Mouse (Mus musculus) kidney, postnatal 14 days (tissue): ENCODE data around the gene Best1.

Source experiments
- DNase-seq: peaks from one replicate; pipeline ENCODE4 v3.0.0; 2022; ENCODE audit warnings: mixed read lengths

Gene Best1

DNA sequence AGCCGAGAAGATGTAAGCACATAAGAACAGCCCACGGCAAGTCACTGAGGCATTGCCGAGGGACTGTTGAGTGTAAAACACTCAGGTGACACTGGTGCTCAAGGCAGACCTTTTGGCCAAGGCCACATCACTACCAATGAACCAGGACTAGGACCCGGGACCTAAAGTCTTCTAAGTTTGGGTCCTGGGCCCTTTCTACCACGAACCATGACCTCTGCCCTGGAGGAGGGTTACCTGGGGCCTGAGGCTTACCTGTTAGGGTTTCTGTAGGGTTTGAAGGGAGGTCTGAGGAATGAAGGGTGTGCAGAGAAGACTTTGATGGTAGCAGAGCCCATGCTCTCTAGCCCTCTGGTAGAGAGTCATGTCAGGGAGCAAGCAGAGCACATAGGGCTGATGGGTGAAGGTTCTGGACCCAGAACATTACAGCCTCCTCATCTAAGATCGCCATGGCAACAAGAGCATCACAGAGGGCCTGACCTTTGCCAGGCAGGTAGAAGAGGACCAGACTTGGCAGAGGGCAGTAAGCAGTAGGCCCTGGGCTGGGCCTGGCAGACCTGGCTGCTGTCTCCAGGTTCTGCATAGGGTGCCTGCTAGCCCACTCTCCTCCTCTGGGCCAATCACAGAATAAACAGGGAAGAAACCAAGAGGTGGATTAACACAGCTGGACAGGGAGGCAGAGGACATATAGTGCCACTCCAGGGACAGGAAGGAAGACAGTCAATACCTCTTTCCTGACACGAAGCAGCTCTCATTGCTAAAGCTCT is at the start of gene Best1, which contains the start of gene Rab3il1:
TSS of gene Best1 (minus strand) at position 428 of the 764 bp plus-strand sequence.
TSS of gene Rab3il1 (plus strand) at position 464 of the 764 bp plus-strand sequence.
- DNase-seq: no peak

DNA sequence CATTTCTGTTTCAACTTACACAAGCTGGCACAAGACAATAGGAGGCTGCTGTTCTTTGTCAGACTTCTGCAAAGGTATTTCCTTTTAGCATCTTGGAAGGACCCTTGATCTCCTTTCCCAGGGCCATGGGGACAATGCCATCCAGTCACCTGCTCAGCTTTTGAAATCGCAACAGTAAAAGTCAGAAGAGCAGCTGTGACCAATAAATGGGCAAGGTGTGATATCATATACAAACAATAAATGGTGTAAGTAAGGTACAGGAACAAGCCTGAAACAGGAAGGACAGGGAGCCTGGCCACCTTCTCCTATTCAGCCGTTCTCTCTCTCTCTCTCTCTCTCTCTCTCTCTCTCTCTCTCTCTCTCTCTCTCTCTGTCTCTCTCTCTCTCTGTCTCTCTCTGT is 49.0 kb upstream of the Best1 start:
- no peak for DNase-seq

DNA sequence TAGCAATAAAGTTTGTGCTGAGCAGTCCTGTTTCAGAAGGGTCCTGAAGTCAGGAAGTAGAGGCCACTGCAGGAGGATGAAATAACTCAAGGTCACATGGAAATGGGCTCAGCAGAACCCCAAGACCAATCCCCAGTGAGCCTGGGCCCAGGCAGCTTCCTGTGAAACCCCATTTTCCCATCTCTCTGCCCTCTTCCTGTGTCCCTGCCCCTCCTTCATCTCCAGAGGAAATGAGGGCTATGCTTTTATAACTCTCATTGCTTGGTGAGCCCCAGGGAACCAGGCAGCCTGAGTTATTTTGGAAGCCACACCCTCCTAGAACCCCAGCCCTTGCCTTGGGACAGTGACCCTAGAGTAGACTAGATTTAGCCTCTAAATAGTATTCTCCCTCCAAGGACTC is 48.1 kb upstream of the Best1 start:
- DNase-seq: no peak

DNA sequence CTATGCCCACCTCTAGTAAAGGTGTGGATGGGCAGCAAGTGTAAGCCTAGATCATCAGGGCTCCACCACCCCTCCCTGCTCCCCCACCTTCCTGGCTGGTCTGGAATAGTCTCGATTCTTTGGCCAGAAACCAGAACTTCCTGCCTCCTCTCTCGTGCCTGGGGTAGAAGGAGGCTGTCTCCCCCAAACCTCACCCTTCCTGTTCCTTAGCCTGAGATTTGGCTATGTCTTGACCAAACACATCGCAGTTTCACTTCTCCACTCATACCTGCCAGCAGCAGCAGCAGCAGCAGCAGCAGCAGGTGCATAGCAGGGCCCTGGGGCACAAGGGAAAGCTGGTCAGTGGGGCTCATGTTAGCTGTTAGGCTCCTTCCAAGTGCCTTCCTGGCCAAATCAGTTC is 45.5 kb upstream of the Best1 start:
- DNase-seq: no peak

DNA sequence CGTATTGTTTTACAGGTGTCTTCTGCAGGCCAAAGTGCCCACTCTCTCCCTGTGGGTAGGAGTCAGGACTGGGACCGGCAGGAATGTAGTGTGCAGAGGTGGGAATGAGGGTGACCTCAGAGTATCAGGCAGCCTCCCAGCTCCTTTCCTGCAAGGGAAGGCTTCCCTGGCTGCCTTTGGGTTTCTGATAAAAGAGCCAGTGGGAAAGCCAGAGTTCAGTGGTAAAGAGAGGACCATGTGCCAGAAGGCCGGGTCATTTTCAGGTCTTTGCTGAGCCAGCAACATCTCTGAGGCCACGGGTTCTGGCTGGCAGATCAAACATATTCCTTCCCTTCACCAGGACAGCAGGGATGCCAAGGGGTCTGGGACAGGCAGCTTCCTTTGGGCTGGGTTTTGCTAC is 44.9 kb upstream of the Best1 start:
- peak; percentile 71 for DNase-seq

DNA sequence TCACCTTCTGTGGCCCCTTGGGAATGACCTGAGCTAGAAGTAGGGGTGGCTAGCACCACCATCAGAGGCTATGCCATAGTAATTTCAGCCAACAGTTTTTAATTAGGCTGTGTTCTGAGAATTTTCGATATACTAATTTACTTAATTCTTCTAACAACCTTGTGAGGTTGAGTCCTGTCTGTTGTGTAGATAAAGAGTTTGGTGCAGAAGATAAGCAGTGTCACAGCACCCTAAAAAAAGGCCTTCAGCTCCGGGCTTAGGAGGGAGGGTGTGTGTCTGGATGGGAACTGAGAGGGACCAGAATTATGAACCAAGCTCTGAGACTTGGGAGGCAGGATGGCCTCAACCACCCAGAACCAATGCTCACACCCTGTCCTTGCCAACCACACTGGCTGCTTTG is 44.3 kb upstream of the Best1 start:
- DNase-seq: no peak

DNA sequence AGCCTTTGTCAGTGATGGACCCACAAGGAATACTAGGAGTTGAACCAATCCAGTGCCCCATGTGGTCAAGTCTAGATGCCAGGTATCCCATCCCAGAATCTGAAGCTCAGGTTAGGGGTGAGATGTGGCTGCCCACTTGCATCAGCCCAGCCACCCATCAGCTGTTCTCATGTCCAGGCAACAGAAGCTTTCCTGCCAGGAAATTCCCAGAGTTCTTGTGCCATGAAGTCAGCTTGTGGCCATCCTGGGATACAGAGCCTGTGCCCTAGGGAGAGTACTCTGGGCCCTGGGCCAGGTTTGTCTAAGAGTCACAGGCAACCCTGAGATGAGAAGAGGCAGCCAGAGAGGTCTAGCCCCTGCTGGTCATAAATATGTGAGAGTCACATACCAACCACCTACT is 42.2 kb upstream of the Best1 start:
- peak; percentile 74 for DNase-seq

DNA sequence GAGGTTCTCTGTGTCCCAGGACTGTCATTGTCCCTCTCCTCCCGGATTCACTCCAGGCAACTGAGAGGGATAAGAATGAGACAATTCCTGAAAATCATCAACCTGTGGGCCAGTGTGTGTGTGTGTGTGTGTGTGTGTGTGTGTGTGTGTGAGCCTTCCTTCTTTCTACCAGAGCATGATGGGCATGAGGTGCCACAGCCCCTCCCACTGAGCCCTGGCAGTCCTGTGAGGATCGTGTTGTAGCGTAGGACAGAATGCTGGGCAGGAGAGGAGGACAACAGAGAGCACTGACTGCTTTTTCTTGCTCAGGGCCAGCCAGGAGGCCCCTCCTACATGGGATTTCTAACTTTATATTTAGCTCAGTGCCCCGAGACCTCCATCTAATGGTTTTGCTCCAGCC is 41.4 kb upstream of the Best1 start:
- no peak for DNase-seq

DNA sequence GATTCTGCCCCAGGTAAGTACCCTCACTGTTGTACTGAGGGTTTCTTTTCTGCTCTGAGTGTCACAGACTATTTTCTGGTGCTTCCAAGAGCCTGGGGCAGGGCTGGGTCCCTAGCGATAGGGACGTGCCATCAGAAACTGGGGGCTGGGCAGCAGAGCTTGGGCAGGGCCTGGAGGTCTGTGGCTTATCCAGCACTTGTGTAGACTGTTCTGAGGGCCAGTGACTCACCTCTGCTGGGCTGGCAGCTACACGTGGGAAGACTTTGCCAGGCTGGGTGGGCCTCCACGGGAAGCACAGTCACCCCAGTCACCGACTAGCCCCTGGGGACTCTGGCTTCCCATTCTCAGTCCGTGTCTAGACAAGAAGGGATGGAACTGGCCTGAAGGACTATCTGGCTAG is 40.8 kb upstream of the Best1 start:
- no peak for DNase-seq

DNA sequence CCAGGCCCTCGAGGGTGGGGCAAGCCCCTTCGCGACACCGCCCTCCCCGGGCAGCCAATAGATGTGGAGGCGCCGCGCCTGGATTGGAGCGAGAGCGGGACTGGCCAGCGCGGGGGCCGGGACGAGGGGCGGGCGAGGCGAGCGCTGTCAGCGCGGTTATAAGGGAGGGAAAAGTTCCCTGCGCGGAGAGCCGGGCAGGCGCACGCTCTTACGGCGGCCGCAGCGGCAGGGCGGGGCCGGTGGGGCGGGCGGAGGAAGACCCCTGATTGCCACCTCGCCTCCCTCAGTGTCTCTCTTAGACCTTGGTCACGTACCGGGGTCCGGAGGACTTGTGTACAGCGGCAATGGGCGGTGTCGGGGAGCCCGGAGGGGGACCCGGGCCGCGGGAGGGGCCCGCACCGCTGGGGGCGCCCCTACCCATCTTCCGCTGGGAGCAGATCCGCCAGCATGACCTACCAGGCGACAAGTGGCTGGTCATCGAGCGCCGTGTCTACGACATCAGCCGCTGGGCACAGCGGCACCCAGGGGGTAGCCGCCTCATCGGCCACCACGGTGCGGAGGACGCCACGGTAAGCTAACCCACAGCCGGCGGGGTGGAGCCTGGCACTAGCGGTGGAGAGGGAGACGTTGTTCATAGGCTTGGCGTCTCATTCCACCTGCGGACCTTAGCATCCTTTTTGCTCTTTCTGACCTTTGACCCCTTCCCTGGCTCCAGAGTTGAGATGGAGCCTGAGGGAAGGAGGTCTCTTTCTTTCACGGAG is 40.1 kb upstream of the Best1 start, which contains the start of gene Fads3:
TSS of gene Fads3 (plus strand) at position 182 of the 761 bp plus-strand sequence.
- peak; percentile 91 for DNase-seq

DNA sequence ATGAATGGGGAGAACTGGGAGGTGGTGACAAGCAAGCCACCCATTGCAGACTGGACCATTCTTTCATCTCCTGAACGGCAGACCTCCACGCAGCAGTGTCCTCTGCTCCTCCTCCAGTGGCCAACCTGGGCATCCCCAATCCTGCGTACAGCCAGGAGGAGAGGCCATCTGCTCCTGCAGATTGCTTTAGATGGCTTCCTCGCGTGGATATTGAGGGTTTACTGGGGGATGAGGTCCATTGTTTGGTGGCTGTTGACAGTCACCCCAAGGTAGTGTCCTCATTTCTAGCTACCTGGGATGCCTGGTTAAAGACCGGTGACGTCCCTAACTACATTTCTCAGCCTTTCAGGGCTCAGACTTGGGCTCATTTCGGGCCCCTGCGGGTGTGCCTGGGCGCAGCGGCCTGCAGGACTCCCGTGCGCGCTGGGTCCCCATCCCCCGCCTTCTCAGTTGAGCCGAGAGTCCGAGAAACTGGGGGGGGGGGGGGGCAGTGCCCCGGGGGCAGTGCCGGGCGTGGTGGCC is 39.5 kb upstream of the Best1 start:
- DNase-seq: no peak

DNA sequence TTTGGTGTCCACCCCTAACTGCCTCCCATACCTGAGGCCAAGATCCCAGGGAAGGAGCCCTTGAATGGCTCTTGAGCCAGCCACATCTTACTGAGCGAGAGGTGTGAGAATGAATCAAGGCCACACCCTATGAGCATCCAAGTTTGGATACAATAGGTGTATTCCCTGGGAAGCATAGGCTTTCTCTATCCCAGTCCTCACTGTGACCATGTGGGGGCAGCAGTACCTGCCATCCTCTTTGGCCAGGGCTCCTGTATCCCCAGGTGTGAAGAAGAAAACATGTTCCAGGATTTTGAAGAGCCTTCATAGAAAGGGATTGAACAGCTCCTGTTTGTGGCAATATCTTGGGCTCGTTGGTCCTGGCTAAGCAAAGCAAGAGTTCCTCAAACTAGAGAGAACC is 38.2 kb upstream of the Best1 start:
- DNase-seq: peak; percentile 55

DNA sequence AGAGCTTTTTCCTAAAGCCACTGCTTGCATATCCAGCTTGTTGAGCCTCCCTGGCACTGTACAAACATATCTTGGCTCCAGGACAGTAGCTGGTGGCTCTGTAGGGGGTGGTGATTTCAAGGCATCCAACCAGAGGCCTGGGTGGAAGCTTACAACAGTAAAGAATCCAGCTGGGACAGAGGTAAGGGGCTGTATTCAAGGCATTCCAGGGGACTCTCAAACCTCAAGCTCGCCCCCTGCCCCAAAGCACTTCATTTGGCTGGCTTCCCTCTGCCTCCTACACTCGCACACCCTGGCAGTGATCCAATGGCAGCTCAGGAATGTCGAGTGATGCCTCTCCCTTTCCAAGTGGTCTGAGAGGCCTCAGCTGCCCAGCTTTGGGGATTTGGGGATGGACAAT is 37.5 kb upstream of the Best1 start:
- peak; percentile 74 for DNase-seq

DNA sequence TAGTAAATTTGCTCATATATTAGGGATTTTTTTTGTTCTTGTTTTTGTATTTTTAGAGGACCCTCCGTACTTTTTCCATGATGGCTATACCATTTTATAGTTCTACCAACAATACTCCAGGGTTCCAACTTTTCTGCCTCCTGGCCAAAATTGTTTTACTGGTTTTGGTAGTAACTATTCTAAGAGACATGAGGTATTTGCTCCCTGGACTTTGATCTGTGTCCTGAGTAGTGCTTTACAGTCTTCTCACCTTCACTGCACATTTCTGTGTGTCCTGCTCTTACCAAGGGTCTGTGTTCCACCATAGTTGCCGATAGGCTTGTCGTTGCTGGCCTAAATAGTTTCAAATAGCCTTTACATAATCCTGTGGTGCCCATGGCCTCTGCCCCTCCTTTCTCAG is 36.9 kb upstream of the Best1 start:
- no peak for DNase-seq

DNA sequence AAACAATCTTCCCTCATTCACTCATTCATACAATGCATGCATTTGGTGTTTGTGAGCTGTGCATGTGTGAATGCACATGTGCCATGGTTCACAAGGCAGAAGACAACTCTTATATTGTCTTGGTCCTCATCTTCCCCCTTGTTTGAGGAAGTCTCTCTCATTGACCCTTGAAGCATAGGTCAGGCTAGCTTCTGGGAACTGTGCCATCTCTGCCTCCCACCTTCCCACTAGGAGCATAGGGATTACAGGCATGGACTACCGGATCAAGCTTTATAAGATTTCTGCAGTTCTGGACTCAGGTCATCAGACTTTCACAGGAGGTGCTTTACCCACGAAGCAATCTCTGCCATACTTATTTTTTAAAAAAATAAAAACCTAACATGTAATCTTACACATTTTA is 36.1 kb upstream of the Best1 start:
- DNase-seq: peak; percentile 76

DNA sequence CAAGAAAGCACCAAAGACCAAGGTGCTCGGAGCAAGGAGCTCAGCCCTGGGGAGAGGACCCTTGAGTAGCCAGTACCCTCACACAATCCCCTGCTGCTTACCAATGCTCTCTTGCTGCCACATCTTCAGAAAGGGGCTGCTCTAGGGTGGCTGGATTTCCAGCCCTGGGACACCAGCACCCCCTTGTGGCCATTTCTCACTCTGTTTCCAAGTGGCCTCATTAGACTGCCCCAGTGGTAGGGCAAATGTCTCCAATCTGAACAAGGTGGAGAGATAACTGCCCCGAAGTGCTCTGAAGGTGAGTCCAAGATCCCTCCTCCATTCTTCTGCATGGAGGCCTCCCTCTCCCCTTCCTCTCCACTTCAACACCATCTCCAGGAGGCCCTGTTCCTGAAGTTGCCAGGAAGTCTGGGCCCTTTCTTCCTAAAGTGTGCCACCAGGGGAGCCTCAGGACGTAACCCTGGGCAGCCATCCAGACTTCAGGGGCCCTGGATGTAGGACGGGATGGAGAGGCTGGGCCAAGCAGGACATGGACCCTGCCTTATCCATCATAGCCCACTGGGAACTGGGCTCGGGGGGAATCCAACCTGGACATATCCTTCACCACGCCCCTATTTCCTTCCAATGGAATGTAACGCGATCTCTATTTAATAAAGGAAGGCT is 33.5 kb upstream of the Best1 start:
- peak; percentile 86 for DNase-seq

DNA sequence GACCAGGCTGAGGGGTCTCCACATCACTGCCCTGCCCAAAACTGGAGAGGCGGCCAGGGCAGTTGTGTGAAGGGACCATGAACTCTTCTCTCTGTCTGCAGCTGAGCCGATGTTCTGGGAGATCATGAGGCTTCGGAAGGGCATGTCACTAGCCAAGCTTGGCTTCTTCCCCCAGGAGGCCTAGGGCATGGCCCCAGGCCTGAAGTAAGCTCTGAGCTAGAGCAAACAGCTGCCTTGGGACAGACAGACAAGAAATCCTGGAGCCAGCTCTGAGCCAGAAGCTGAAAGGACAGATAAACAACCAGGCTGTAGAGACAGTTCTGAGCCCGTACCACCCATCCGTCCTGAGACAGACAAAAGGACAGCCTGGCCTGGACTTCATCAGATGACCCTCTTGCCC is 32.9 kb upstream of the Best1 start:
- DNase-seq: no peak

DNA sequence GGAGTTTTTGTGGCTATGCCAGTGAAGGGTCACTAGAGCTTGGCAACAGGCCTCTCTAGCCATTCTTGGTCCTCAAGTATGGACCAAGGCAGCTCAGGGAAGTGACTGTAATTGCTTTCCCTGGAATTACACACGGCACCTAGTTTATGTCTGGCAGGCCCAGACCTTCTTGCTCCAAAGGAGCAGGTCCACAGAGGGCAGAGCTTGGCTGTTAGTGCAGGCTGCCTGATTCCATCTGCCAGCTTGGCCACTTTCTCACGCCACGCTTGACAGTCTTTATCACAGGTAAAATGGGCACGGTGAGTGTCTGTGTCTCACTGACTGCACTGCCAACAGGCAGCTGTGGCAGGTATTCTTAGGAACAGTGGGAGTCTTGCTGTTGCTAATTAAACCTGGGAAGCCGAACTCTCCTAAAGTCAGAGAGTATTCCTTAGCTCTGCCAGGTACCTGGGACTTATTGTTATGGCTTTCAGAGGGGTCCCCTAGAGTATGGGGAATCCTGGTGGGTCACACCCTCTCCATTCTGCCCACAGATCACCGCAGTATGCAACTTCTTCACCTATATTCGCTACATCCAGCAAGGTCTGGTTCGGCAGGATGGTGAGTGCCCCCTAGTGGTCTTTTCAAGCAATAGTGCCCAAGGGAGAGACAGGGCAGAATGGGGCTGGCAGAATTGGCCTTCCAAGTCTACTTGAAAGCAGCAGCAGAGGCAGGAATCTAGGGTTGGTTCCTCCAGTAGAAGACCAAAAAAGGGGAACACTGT is 32.0 kb upstream of the Best1 start:
- peak; percentile 71 for DNase-seq

DNA sequence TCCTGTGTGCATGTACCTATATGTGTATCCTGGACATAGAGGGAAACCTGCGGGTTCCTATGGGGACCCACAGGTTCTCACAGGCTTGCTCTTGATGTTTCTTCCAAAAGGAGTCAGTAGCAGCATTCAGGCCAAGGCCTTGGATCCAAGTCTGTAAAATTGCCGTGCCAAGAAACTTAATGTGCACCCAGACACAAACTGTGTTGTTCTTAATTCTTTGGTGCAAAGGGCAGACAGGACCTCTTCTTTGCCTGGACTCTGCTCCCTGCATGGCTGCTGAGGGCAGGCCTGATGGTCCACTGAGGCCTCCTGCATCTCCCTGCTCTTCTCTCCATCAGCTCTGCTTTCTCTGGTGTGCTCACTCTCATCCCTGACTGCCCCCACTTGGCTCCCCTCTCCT is 28.3 kb upstream of the Best1 start:
- peak; percentile 62 for DNase-seq

DNA sequence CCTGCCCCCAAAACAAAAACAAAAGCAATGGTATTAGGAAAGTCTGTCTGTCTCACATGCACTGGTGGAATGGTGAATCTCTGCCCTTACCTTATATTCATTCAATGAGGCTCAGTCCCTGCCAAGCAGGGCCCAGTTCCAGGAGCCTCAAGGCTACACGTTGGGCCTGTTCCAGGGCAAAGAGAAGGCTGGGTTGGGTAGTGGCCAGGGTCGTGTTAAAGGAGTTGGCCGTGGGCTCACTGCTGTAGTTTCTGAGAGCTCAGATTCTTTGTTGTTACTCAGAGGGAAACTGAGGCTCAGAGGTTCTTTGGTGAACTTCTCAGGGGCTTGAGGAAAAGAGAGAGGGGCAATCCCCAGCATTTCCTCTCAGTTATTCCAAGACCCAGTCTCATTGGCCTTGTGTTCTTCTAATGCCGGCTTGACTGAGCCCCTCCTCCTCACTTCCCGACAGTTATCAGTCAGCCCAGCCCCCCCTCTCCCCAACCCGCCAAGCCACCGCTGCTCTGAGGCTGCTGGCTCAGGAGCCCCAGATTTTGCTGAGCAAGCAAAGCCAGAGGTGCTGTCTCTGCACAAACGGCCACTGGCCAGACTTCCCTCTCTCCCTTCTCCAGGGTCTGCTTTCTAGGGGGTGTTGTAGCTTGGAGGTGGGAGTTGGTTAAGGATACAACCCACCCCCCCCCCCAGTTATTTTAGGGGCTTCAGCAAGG is 23.9 kb upstream of the Best1 start:
- DNase-seq: peak; percentile 85

DNA sequence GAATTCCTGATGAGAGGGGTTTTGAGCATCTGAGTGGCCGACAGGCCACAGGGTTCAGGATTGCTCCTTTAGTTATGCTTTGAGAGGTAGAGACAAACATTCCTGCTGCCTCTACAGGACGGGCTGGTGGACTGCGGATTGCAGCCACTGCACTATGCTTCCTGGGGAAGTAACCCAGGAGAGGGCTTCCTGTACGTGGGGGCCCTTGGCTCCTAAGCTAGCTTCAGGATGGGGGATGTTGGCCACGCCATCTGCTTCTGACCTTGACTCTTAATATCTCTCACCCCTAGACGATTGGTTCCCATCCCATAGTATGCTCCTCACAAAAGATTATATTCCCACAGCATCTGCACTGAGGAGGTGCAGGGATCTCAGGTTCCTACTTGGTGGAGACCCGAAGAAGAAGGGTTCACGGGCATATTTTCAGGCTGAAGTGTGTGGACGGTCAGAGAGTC is 21.9 kb upstream of the Best1 start:
- no peak for DNase-seq
